Mouse (Mus musculus): ENCODE data around the gene Tulp3. TPM values are rescaled to one million over a fixed set of nuclear protein-coding genes. Genes with fewer than 3 reads are reported as not detected.

Gene Tulp3
- total RNA-seq, 2 experiments from 2014 or later = 17.6 to 18.4 TPM

DNA sequence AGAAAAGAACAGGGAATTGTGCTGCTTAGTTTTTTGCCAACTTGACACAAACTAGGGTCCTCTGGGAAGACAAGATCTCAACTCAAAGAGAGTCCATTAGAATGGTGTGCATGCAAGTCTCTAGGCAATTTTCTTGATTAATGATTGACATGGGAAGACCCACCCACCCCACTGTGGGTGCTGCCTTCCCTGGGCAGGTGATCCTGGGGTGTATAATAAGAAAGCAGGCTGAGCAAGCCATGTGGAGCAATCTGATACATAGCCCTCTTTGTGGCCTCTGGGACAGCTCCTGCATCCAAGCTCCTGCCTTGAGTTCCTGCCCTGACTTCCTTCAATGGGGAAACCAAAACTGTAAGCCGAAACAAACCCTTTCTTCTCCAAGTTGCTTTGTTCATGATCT is 82.1 kb downstream of the Tulp3 start:
- intact Hi-C loops (cut with DNase I) = no loop called here
- DNase-seq (ENCODE audit: low spot score in 2 of 2) = no peak

- intact Hi-C loops (cut with DNase I) = no loop called here
- no peak for DNase-seq (ENCODE audit: low spot score in 2 of 2)
Measured at GRCm38 (mm10) chr6:128272754-128273153, 82.9 kb downstream of the Tulp3 start.

Other genes with a start within 250 kb of the Tulp3 start
- gene Tspan9, start 212.3 kb downstream of the Tulp3 start, total RNA-seq (2021) = 10 to 100 TPM; 71.3 to 77.5 TPM
- gene Tead4, start 55.0 kb downstream of the Tulp3 start, total RNA-seq (2021) = 1 to 10 TPM in 1 of 2 experiments, under 1 TPM in 1; 0.82 to 1.6 TPM
- 10 to 100 TPM; 16.3 to 18.2 TPM for gene Rhno1, start 7.1 kb upstream of the Tulp3 start, total RNA-seq (2021)
- 1 to 10 TPM; 2.0 to 2.1 TPM for gene Foxm1, start 7.1 kb upstream of the Tulp3 start, total RNA-seq (2021)
- under 1 TPM in 1 of 2 experiments, not detected in 1; 0.63 TPM for gene Tex52, start 19.6 kb upstream of the Tulp3 start, total RNA-seq (2021)
- gene Gm44596, start 19.7 kb upstream of the Tulp3 start, total RNA-seq (2021) = not detected
- 1 to 10 TPM; 7.8 to 8.0 TPM for gene Nrip2, start 43.4 kb upstream of the Tulp3 start, total RNA-seq (2021)
- gene Itfg2, start 69.1 kb upstream of the Tulp3 start, total RNA-seq (2021) = 10 to 100 TPM; 17.5 to 24.4 TPM
- 100 to 1,000 TPM; 112 TPM for gene Fkbp4, start 82.8 kb upstream of the Tulp3 start, total RNA-seq (2021)
- gene Pzp, start 170.9 kb upstream of the Tulp3 start, total RNA-seq (2021) = under 1 TPM in 1 of 2 experiments, not detected in 1; 0.09 TPM
- gene A2ml1, start 225.8 kb upstream of the Tulp3 start, total RNA-seq (2021) = 10 to 100 TPM; 15.3 to 19.5 TPM

Measured in left cerebral cortex, postnatal 14 days (tissue).